Mouse (Mus musculus) G1E (cell line): ENCODE data around the gene Wnk2. TPM values are rescaled to one million over a fixed set of nuclear protein-coding genes. Genes with fewer than 3 reads are reported as not detected.

Experiments used
- ATAC-seq: 2 replicates; pipeline ENCODE4 v1.8.0; 2016; ENCODE audit warnings: mild to moderate bottlenecking; ENCODE audit not compliant: insufficient number of reproducible peaks, poor library complexity, low FRiP score, severe bottlenecking; ENCODE audit errors: extremely low read depth
- DNase-seq: peaks from one replicate; pipeline ENCODE4 v3.0.0; 2012; ENCODE audit warnings: low spot score
- H3K27me3 ChIP-seq: 2 replicates; pipeline ENCODE4 v1.6.1; 2012; ENCODE audit warnings: mild to moderate bottlenecking, low read length, inconsistent platforms; ENCODE audit not compliant: insufficient read depth
- H3K36me3 ChIP-seq: replicated peaks from 2 replicates; pipeline ENCODE3; 2012; ENCODE audit warnings: mild to moderate bottlenecking, inconsistent platforms
- H3K4me1 ChIP-seq: 2 replicates; pipeline ENCODE4 v1.6.1; 2012; ENCODE audit warnings: low read depth, low read length, inconsistent platforms, mixed read lengths; ENCODE audit not compliant: insufficient read depth
- H3K4me3 ChIP-seq: 2 replicates; pipeline ENCODE4 v1.5.1; 2012; ENCODE audit warnings: low read depth, mild to moderate bottlenecking, inconsistent platforms, low read length, moderate library complexity, mixed read lengths
- H3K9me3 ChIP-seq: replicated peaks from 2 replicates; pipeline ENCODE4 v1.6.1; 2012; ENCODE audit warnings: inconsistent platforms
- CTCF ChIP-seq: IDR thresholded peaks from 2 replicates; pipeline ENCODE4 v1.5.1; 2012; ENCODE audit warnings: low read depth, low read length, inconsistent platforms, mixed read lengths
- GATA1 ChIP-seq: IDR thresholded peaks from 2 replicates; pipeline ENCODE4 v1.6.1; 2012; ENCODE audit warnings: borderline replicate concordance, low read length, inconsistent platforms, mixed read lengths
- GATA2 ChIP-seq: IDR thresholded peaks from 2 replicates; pipeline ENCODE4 v1.6.1; 2012; ENCODE audit warnings: low read depth, low read length, inconsistent platforms, borderline replicate concordance
- POLR2AphosphoS5 ChIP-seq: IDR thresholded peaks from 2 replicates; pipeline ENCODE4 v1.6.1; 2012; ENCODE audit warnings: low read depth, low read length, inconsistent platforms; ENCODE audit not compliant: insufficient replicate concordance
- TAL1 ChIP-seq: conservative IDR thresholded peaks from 2 replicates; pipeline ENCODE4 v1.6.1; 2012; ENCODE audit warnings: low read depth, low read length, inconsistent platforms, mixed read lengths
- polyA plus RNA-seq: library from polyadenylated mRNA; stranded (reverse); fragments of >175 nt; gene quantifications from 2 replicates; pipeline ENCODE4 v1.2.3, GENCODE M21; 2012
- total RNA-seq, 2 experiments: library from RNA; stranded (forward) in 1 of 2; stranded (reverse) in 1 of 2; fragments of 200-1000 nt in 1 of 2; fragments of >200 nt in 1 of 2; fragmentation: Nextera tagmentation in 1 of 2; gene quantifications; 2 replicates each; pipeline ENCODE4 v1.2.3; 2014 to 2017

Wnk2 gene
- total and polyA plus RNA-seq, 3 experiments = 0.05 TPM; not detected in 2

- no peak for TF ChIP-seq CTCF
- TF ChIP-seq GATA2 = no peak
- no peak for TF ChIP-seq TAL1
- no peak for TF ChIP-seq GATA1
- TF ChIP-seq POLR2AphosphoS5 = no peak
- no peaks in the 10 kb centered on the region for H3K9me3 ChIP-seq
- DNase-seq = no peak
- no peak overlapping the region for H3K4me3 ChIP-seq
- H3K36me3 ChIP-seq = no peaks in the 10 kb centered on the region
- H3K4me1 ChIP-seq = no peaks in the 10 kb centered on the region
- no peak for ATAC-seq
- H3K27me3 ChIP-seq = peaks cover 9% of the 10 kb centered on the region
Measured at GRCm38 (mm10) chr13:49134491-49134890, 13.3 kb downstream of the Wnk2 start.

- ATAC-seq (no peak), DNase-seq (no peak)
- Histone ChIP-seq H3K9me3 (no peaks in the 10 kb centered on the region), H3K4me1 (no peaks in the 10 kb centered on the region), H3K36me3 (no peaks in the 10 kb centered on the region), H3K4me3 (no peak overlapping the region), H3K27me3 (peaks cover 7% of the 10 kb centered on the region; the same call in 1 of the 2 replicates)
- TF ChIP-seq GATA2 = no peak
- TF ChIP-seq POLR2AphosphoS5 = no peak
- TF ChIP-seq CTCF = no peak
- TF ChIP-seq GATA1 = no peak
- TF ChIP-seq TAL1 = no peak
Measured at GRCm38 (mm10) chr13:49133125-49133524, 14.7 kb downstream of the Wnk2 start.

DNA sequence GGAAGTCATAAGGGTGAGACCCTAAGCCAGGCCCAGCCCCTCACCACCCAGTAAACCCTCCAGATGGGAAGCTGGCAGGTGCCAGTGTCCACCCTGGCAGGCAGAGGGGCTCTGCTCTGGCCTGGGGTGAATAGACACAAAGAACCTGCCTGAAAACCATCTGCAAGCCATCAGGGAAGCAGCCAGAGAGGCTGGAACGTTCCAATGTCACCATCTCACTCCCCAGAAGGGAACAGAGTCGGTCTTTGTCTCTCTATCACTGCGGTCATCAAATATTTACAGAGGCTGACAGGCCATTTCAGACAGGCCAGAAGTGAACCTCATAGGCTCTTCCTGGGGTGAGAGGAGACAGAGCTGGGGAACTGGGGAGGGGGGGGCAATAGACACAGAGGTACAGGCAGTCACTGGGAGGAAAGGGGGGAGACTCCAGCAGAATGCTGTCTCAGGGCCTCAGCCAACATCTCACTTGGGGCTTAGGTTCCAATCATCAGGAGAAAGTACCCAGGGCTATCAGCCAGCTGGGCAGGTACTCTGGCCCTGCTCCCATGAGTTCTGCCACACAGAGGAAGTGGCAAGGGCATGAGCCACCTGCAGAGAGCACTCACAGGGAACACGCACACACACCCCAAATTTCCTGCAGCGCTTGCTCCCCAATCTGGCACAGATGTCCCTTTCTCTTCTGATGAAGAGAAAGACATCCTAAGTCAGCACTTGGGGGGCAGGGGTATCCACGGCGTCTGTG lies 15.7 kb downstream of the Wnk2 start:
- H3K4me1 ChIP-seq = no peaks in the 10 kb centered on the region
- no peak overlapping the region for H3K4me3 ChIP-seq
- H3K27me3 ChIP-seq = 0 out of 2 replicates have a peak, but pooled peaks cover 4% of the 10 kb centered on the region
- H3K36me3 ChIP-seq = no peaks in the 10 kb centered on the region
- DNase-seq = no peak
- H3K9me3 ChIP-seq = no peaks in the 10 kb centered on the region
- TF ChIP-seq POLR2AphosphoS5 (no peak), TAL1 (no peak), CTCF (no peak), GATA1 (no peak)
- ATAC-seq = no peak

GRCm38 (mm10) chr13:49131342-49131855 lies 16.4 kb downstream of the Wnk2 start:
- no peak for ATAC-seq

GRCm38 (mm10) chr13:49129845-49130244 lies 18.0 kb downstream of the Wnk2 start:
- Histone ChIP-seq H3K4me3 (no peak overlapping the region), H3K4me1 (no peaks in the 10 kb centered on the region), H3K9me3 (no peaks in the 10 kb centered on the region), H3K36me3 (no peaks in the 10 kb centered on the region), H3K27me3 (0 out of 2 replicates have a peak, but pooled peaks cover 2% of the 10 kb centered on the region)
- no peak for DNase-seq
- no peak for ATAC-seq
- TF ChIP-seq GATA2 (no peak), TAL1 (no peak), GATA1 (no peak), CTCF (no peak), POLR2AphosphoS5 (no peak)

More at GRCm38 (mm10) chr13:49131342-49131855, 16.4 kb downstream of the Wnk2 start:
- Histone ChIP-seq H3K4me1 (no peaks in the 10 kb centered on the region), H3K9me3 (no peaks in the 10 kb centered on the region), H3K36me3 (no peaks in the 10 kb centered on the region), H3K27me3 (0 out of 2 replicates have a peak, but pooled peaks cover 4% of the 10 kb centered on the region), H3K4me3 (no peak overlapping the region)
- no peak for TF ChIP-seq GATA1
- no peak for TF ChIP-seq GATA2
- no peak for TF ChIP-seq POLR2AphosphoS5
- no peak for TF ChIP-seq TAL1
- TF ChIP-seq CTCF = no peak
- no peak for DNase-seq

DNA sequence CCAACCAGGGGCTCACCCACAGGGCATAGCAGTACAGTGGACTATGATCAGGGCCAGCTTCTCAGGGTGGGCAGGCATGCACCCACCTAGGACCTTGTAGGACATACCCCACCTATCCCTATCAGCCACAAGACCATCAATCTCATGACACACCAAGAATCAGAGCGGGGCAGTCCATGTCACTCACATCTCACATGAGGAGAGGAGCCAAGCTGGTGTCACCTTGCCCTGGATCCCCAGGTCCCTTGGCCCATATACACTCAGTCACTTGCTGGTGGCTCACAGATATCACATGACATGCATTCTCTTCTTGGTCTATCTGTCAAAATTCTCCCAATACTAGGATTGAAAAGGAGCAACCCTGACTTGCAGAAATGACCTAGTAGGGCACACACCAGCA lies 18.7 kb downstream of the Wnk2 start:
- no peak overlapping the region for H3K4me3 ChIP-seq
- TF ChIP-seq GATA1 (no peak), POLR2AphosphoS5 (no peak), TAL1 (no peak), CTCF (no peak), GATA2 (no peak)
- no peaks in the 10 kb centered on the region for H3K4me1 ChIP-seq
- 0 out of 2 replicates have a peak, but pooled peaks cover 2% of the 10 kb centered on the region for H3K27me3 ChIP-seq
- no peaks in the 10 kb centered on the region for H3K36me3 ChIP-seq
- H3K9me3 ChIP-seq = no peaks in the 10 kb centered on the region
- DNase-seq (no peak), ATAC-seq (no peak)
